Mouse (Mus musculus) lung, adult 2 months (tissue): Measurements from ENCODE around the gene Rasip1.
A peak's percentile ranks its signal among the peaks of the same experiment; 100 is the strongest.

ENCODE experiments used
- CTCF ChIP-seq: fragments of 200-500 bp; IDR thresholded peaks from 2 replicates; pipeline ENCODE4 v1.5.1; 2011; ENCODE audit warnings: mild to moderate bottlenecking, low read length, control low read depth; ENCODE audit not compliant: insufficient read depth
- POLR2A ChIP-seq: fragments of 200-500 bp; IDR thresholded peaks from 2 replicates; pipeline ENCODE4 v1.6.1; 2011; ENCODE audit warnings: low read depth, mild to moderate bottlenecking, control low read depth, low read length, borderline replicate concordance; ENCODE audit errors: extremely low read depth

- peak; percentile 12; the same call in 1 of the 2 replicates for TF ChIP-seq CTCF
- no peak for TF ChIP-seq POLR2A
Observed at GRCm38 (mm10) chr7:45668921-45669320, 41.6 kb downstream of the Rasip1 start.
